Mouse (Mus musculus) heart, embryonic 11.5 days (tissue): ENCODE data around the gene Mocs3. TPM values are rescaled to one million over a fixed set of nuclear protein-coding genes. Genes with fewer than 3 reads are reported as not detected.

Source experiments
- ATAC-seq: fragments of 200-750 bp; cut with Nextera tagmentation; replicated peaks from 2 replicates; pipeline ENCODE4 v1.8.0; 2017; ENCODE audit warnings: moderate library complexity; ENCODE audit not compliant: insufficient number of reproducible peaks, low FRiP score, low TSS enrichment
- H3K27ac ChIP-seq: fragments of 300-500 bp; sonication (generic); 2 replicates; pipeline ENCODE4 v1.5.1; 2014; ENCODE audit warnings: mild to moderate bottlenecking, low read depth, low read length
- H3K27me3 ChIP-seq: fragments of 300-500 bp; sonication (generic); 2 replicates; pipeline ENCODE4 v1.6.1; 2014; ENCODE audit warnings: mild to moderate bottlenecking, low read length, mixed read lengths; ENCODE audit not compliant: control insufficient read depth, insufficient read depth
- H3K36me3 ChIP-seq: fragments of 300-500 bp; sonication (generic); 2 replicates; pipeline ENCODE4 v1.6.1; 2014; ENCODE audit warnings: mild to moderate bottlenecking, low read length, moderate library complexity, mixed read lengths; ENCODE audit not compliant: control insufficient read depth, insufficient read depth
- H3K4me1 ChIP-seq: fragments of 300-500 bp; sonication (generic); 2 replicates; pipeline ENCODE4 v1.6.1; 2014; ENCODE audit warnings: low read length; ENCODE audit not compliant: control insufficient read depth, insufficient read depth
- H3K4me2 ChIP-seq: fragments of 300-500 bp; sonication (generic); 2 replicates; pipeline ENCODE4 v1.6.1; 2014; ENCODE audit warnings: mild to moderate bottlenecking, moderate library complexity
- H3K4me3 ChIP-seq: fragments of 300-500 bp; sonication (generic); 2 replicates; pipeline ENCODE4 v1.5.1; 2014; ENCODE audit warnings: low read depth, low read length
- H3K9ac ChIP-seq: fragments of 300-500 bp; sonication (generic); 2 replicates; pipeline ENCODE4 v1.6.1; 2014; ENCODE audit warnings: mild to moderate bottlenecking, low read depth, low read length, moderate library complexity
- H3K9me3 ChIP-seq: fragments of 300-500 bp; sonication (generic); replicated peaks from 2 replicates; pipeline ENCODE4 v1.6.1; 2016; ENCODE audit warnings: low read length; ENCODE audit not compliant: control insufficient read depth
- WGBS: fragments of 180-500 bp; shearing (Covaris S2); extraction: QIAGEN DNeasy Blood & Tissue Kit; methylation state at CpG from one replicate; pipeline ENCODE4 v1.1.7; 2014; ENCODE audit not compliant: insufficient replicate concordance; 5-methylcytosine and 5-hydroxymethylcytosine counted together
- polyA plus RNA-seq: library from polyadenylated mRNA; unstranded; fragments of >200 nt; fragmentation: Nextera tagmentation; extraction: Ambion mirVana; gene quantifications from 2 replicates; pipeline ENCODE4 v1.2.1, GENCODE M21; 2014

Gene Mocs3
- polyA plus RNA-seq, 1 experiment from 2014 or later, result 4.1 TPM

DNA sequence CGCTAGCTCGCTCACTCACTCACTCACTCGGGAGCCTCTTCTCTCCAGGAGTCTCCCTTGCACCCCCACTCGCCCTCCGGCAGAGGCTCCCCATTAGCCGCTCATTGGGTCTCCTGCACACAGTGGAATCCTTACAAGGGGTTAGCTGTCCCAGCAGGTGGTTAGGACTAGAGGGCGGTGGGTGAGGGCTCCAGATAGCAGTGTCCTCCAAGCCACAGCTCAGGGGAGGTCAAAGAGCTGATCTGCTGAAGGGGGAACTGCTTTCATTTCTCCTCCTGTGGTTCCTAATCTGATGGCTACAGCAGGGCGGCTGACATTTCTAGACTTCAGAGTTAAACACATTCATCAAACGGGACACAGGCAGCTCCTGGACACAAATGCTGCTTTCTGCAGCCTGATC, 43.0 kb downstream of the Mocs3 start:
- H3K4me2 ChIP-seq, result peak overlapping the region; percentile 3; the same call in 1 of the 2 replicates

GRCm38 (mm10) chr2:168274374-168274935, 44.0 kb downstream of the Mocs3 start:
- H3K27ac ChIP-seq, result no peak overlapping the region
- no peak overlapping the region for H3K4me2 ChIP-seq
- H3K36me3 ChIP-seq, result no peaks in the 10 kb centered on the region
- no peaks in the 10 kb centered on the region for H3K9me3 ChIP-seq
- peaks cover 97% of the 10 kb centered on the region for H3K27me3 ChIP-seq
- ATAC-seq, result no peak
- whole genome bisulfite sequencing, result 6% methylated on average over 11 of the region's 11 CpGs
- no peak overlapping the region for H3K4me3 ChIP-seq
- H3K4me1 ChIP-seq, result no peaks in the 10 kb centered on the region
- H3K9ac ChIP-seq, result no peak overlapping the region

More for the DNA sequence above, 43.0 kb downstream of the Mocs3 start:
- WGBS, result 19% methylated on average over 9 of the region's 9 CpGs
- H3K9ac ChIP-seq, result no peak overlapping the region
- H3K4me3 ChIP-seq, result no peak overlapping the region
- H3K36me3 ChIP-seq, result no peaks in the 10 kb centered on the region
- no peaks in the 10 kb centered on the region for H3K9me3 ChIP-seq
- no peak for ATAC-seq
- H3K27ac ChIP-seq, result no peak overlapping the region
- H3K27me3 ChIP-seq, result peaks cover 98% of the 10 kb centered on the region
- 0 out of 2 replicates have a peak, but pooled peaks cover 1% of the 10 kb centered on the region for H3K4me1 ChIP-seq

DNA sequence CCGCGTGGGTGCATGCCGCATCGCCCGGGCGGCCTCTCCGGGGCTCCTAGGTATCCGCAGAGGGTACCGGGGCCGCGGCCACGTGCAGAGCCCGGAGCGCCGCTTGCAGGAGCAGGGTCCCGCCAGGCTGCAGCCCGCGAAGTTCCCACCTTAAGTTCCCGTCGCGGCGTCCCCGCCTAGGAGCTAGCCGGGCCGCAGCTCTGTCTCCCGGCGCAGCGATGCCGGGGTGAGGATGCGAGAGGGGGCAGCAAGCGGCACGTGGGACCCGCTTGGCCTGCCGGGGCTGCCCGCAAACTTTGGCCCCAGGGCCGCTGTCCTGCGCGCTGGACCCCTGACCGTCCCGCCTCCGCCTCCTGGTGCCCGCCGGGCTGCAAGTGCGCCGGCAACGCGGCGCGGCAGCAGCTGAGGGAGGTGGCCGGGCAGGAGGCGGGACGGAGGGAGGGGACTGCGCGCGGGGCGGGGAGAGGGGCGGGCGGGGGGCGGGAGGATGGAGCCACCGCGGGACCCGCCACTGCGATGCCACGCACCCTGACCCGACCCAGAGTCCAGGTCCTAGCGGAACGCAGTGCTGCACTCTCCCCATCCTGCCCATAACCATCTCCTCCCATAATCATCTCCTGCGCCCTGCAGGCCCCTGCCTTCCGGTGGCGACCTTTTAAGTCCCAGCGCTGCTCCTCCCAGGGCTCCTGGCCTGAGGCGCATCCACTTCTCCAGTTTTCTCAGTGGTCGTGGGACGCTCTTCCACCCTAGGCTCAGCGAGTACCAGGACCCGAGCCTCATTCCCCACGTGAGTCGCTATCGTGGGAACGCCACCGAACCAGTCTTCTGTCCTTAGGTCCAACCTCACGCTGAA, 50.5 kb downstream of the Mocs3 start:
- ATAC-seq, result peak; percentile 2; the same call in 1 of the 2 replicates
- Histone ChIP-seq H3K9me3 (no peaks in the 10 kb centered on the region; the same call in 1 of the 2 replicates), H3K36me3 (no peaks in the 10 kb centered on the region), H3K27me3 (peaks cover 84% of the 10 kb centered on the region), H3K9ac (0 out of 2 replicates have a peak overlapping the region, but pooled peaks have one; percentile 34), H3K4me3 (peak overlapping the region; percentile 41), H3K27ac (no peak overlapping the region), H3K4me1 (peaks cover 10% of the 10 kb centered on the region), H3K4me2 (peak overlapping the region; percentile 59)
- WGBS, result 1% methylated on average over 70 of the region's 82 CpGs

GRCm38 (mm10) chr2:168281582-168281981, 51.2 kb downstream of the Mocs3 start, which contains the start of gene Kcng1:
TSS of gene Kcng1 (minus strand) at chr2:168281736.
- Histone ChIP-seq H3K4me2 (peak within 1 kb of the TSS; percentile 59), H3K9ac (0 out of 2 replicates have a peak within 1 kb of the TSS, but pooled peaks have one; percentile 34), H3K4me3 (peak within 1 kb of the TSS; percentile 41), H3K27ac (no peak within 1 kb of the TSS), H3K27me3 (peaks cover 82% of the 10 kb centered on the region), H3K9me3 (no peaks in the 10 kb centered on the region; the same call in 1 of the 2 replicates), H3K4me1 (peaks cover 10% of the 10 kb centered on the region), H3K36me3 (no peaks in the 10 kb centered on the region)
- no peak for ATAC-seq
- WGBS, result 13% methylated on average over 12 of the region's 12 CpGs

Other genes starting within 250 kb of the Mocs3 start
- gene Ripor3, start 220.0 kb upstream of the Mocs3 start, polyA plus RNA-seq, result 0.97 and 2.1 TPM in 2 replicates
- gene Pard6b, start 149.6 kb upstream of the Mocs3 start, polyA plus RNA-seq, result 8.9 and 11.8 TPM in 2 replicates
- gene Adnp, start 23.5 kb upstream of the Mocs3 start, polyA plus RNA-seq, result 5.5 and 6.1 TPM in 2 replicates
- gene Gm20716, start 258 bp upstream of the Mocs3 start, polyA plus RNA-seq, result 17.2 and 19.4 TPM in 2 replicates
- 74.5 and 85.1 TPM in 2 replicates for gene Dpm1, start within 50 bp of the Mocs3 start, polyA plus RNA-seq
- gene Kcng1, start 51.1 kb downstream of the Mocs3 start, polyA plus RNA-seq, result 1.1 and 1.2 TPM in 2 replicates